Mouse (Mus musculus): ENCODE measurements around the gene Pbdc1.
A peak's percentile ranks its signal among the peaks of the same experiment; 100 is the strongest.
"Not testable (repeated sequence)": the region's sequence is repeated elsewhere in the genome, so short reads cannot be mapped to it uniquely, and the experiment has no call there.

Pbdc1 gene

DNA sequence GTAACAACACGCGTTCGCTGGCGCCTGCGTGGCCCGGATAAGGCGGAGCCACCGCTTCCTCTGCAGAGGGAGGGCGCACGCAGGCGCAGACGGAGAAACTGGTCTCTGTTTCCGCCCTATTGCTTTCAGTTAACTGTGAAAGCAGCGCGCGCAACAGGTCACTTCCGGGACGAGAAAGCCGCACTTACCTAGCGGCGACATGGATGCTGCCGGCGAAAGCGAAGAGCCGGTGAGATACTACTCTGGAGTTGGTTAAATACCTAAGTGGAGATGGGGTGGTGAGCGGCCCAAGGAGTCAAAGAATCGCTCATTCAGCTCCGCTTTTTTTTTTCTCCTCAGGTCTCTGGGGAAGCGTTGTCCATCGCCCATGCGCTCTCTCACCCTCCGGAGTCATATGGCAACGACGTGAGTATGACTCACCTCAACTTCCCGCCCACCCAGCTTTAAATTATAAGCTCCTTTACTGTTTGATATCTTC is at the start of gene Pbdc1:
TSS of gene Pbdc1 (plus strand) at position 142 of the 478 bp plus-strand sequence.
- peak; percentile 83 to 95 for DNase-seq

DNA sequence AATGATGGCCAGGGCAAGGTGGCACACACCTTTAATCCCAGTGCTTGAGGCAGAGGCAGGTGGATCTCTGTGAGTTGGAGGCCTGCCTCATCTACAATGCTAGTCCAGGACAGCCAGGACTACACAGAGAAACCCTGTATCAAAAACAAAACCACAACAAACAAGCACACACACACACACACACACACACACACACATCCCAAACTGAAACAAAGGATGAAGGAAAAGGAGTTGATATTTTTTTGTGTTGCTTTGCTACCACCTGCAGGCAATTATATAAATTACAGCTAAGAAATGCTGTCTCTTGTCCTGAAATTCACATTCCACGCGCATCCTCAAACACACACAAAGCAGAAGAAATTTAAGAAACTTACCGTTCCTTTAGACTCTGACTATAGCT is 41.9 kb upstream of the Pbdc1 start:
- DNase-seq, result no peak

DNA sequence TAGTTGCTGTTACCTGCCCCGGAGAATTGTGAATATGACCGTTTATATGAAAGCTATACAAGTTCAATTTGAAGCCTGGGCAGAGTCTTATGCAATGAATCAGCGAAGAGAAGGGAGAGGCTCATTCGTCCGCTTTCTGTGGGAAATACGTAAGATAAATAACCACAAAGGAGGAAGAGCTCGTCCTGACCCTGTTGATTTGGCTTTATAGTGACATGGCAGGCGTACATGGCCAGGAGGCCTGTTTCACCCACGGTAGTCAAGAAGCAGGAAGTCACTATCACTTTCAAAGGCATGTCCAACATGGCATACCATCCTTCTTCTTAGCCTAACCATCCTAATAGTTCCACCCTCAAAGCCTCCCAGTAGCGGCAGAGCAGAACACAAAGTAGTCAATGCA is 15.3 kb upstream of the Pbdc1 start:
- no peak for DNase-seq

DNA sequence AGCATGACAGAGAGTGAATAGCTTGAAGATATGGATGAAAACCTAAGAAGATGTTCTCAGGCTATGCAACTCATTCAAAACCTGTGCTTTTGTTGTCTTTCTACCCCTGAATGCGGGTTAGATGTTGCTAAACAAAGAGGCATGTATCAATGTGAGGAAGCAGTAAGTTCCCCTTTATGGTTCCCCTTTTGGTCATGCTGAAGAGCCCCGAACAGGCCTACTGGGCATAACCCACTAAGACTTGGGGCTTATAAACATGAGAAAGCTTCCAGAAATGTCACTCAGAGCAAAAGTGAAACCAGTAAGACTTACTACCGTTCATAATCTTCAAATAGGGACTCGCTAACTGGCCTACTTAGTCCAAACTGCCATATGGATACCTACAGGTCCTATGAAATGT is 14.8 kb upstream of the Pbdc1 start:
- no peak for DNase-seq

DNA sequence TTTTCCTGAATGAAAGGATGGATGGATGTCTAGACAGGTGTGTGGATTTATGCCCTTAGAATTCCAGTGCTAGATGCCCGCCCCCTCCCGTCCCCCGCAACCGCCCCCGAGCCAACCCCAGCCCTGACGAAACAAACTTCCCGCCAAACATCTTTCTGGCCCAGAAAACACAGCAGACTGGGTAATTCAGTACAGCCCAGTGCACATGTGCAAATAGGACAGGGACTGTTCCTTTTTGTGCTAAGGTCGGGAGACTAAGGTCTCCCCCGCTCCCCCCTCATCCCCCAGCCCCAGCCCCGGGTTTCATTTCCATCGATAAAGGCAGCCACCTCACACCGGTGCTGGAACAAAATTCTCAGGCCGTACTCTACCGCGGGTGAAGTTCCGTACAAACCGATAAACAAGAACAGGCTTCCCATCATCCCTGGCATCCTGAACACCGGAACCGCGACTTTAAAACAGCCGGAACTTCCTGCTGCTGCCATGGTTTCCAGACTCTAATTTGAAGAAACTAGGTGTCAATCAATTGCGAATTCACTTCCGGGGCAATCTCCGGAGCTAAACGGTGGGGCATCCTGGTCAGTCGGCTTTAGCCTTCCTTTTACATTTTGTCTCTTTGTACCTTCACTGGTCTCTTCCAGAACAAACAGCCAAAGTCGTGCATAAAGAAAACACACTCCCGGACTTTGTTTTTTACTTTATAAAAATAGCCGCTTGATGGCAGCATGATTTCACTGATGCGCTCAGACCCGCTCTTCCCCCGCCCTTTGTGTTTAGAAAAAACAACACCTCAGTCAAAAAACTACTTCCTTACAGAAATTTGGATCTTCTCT is 9.7 kb upstream of the Pbdc1 start:
- DNase-seq, result peak; percentile 43 to 75

DNA sequence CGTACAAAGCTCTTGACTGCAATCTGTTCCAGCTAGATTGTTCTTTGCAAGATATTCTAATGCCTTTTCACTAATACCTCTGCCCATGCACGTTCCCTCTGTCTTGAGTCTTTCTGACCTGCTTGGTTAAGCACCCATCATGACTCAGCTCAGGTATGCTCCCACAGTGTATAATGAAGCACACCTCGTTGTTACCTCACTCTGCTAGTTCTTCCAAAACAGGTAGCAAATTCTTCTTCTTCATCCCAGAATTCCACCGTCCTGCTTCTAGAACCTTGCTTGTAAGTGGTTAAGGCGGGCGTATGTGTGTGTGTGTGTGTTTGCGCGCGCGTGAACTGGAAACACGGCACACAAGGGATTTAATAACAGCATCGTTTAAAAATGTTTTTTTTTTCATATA is 405 bp upstream of the Pbdc1 start:
- no peak for DNase-seq

DNA sequence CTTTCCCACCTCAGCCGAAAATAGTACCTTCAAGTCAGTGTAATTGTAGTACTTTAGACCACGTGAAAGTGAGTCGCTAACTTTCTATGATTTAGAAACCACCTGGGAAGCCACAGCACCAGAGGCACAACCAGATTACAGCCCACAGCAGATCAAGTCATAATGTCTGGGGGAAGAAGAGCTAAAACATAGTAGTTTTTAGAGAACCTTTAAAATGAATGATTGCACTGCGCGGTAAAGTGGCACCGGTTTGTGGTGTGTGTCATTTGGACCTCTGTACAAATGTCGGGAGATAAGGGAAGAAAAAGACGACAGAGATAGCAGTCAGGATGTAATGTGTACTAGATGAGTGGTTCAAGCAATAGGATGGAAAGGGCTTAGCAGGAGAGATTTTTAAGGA is 540 bp downstream of the Pbdc1 start:
- DNase-seq, result no peak

DNA sequence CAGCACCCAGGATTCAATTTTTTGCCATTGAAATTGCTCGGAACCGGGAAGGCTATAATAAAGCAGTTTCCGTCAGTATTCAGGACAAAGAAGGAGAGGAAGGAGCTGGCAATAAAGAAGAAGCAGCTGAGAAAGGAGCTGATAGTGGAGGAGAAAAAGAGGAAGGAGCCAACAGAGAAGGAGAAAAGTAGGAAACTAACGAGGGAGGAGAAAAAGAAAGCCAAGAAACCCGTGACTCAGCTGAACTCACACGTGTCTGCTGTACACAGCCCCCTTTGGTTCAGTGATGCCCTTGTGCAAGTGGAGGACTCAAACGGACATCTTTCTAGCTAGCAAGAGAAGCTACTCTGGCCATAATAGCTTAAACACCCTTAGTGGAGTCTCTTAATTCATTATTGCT is 3.5 kb downstream of the Pbdc1 start:
- not testable (repeated sequence) for DNase-seq

DNA sequence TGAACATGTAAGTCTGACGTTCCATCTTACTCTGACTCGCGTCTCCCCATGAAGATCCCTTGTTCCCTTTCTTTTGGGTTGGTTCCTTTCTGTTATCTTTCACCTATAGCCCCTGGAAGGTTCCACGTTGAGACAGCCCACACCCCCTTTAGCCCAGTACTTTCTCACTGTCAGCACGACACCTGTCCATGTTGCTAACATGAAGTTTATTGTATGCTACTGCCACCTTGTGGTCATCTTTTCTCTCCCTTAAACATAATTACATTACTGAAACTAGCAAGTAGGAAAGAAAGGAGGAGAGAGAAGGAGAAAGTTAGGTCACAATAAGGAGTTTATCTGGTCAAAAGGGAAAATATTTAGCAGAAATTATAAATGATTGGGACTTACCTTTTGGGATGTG is 24.6 kb downstream of the Pbdc1 start:
- no peak for DNase-seq

DNA sequence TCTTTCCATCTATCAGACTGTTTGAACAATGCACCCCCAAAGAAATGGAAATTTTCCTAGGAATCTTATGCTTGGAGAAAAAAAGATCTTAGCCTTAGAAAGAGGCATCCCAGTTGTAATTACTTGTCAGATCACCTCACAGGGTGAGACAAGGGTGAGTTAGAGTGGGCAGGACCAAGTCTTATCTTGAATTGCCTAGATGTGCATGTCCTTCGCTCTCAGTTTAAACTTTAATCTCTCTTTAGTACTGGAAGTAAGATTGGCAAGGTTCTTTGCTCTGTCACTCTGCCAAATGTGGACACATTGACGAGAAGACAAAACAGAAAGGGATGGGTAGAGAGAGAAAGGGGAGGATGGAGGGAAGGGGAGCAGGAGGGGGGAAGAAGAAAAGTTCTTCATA is 35.4 kb downstream of the Pbdc1 start:
- no peak for DNase-seq

DNA sequence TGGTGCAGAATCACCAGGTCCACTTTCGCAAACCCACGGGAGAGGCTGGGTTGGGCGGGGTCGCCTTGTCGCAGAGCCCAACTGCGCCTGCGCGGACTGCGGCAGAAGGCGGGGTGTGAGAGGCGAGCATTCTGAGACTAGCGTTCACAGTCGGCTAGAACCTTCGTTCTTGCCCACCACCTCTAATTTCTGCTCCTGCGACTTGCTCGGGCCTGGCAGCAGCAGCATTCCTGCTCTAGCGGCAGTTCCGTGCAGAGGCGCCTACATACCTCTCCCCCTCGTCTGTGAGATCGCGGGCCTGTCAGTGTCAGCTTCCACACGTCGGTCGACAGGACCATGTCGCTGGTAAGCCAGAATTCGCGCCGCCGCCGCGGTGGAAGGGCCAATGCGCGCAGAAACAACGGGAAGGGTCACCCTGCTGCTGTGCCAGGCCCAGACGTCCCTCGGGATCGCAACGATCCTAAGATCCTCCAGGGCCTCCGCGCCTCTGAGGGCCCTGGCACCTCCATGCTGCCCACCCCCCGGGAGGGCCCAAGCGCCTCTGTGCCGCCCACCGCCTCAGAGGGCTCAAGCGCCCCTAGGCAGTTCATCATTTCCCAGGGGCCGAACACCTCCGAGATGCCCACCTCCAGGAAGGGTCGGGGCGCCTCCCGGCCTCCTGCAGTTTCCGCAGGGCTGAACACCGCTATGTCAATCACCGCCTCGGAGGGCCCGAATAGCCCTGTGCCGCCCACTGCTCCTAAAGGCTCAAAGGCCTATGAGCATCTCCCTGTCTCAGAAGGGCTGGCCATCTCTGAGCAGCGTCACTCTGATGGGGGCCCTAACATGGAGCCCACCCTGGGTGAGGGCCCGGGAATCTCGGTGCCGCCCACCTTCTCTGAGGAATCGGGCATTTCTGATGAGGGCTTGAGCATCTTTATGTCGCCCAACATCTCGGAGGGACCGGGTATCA is 41.0 kb downstream of the Pbdc1 start, which contains the start of gene Magee1:
TSS of gene Magee1 (plus strand) at position 104 of the 952 bp plus-strand sequence.
- DNase-seq, result peak; percentile 69 to 74

DNA sequence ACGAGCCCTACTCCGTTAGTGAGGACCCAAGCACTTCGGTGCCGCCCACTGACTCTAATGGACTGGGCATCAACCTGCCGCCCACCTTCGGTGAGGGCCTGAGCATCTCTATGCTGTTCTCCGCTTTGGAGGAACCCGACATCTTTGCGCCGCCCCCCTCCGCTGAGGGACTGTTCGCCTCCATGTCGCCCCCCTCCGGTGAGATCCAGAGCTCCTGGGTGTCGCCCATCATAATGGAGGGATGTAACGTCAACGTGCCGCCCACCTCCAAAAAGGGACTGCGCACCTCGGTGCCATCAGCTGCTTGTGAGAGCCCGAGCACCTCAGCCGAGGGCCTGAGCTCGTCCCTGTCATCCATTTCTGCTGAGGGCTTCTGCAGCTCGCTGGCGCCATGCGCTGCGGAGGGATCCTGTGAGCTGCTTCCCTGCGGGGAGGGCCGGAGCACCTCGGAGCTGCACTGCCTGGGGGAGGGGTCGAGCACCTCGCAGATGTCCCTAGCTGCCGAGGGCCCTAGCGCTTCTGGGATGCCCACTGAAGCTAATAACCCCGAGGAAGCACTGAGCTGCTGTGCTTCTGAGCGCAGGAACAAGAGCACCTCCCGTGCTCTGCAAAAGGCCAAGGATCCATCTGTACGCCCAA is 41.8 kb downstream of the Pbdc1 start:
- peak; percentile 79 to 80 for DNase-seq

DNA sequence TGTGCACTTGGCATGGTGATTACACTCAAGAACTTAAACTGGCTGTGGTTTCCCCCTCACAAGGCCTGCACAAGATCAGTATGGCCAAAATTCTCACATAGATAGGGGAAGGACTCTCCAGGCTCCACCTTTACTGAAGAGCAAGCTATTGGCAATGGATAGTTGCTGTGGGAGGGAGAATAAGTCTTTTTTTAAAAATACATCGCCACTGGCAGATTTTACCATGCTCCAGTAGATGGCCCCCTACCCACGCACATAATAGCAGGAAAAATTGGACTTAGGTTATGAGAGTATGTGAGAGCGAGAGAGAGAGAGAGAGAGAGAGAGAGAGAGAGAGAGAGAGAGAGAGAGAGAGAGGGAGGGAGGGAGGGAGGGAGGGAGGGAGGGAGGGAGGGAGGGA is 45.3 kb downstream of the Pbdc1 start:
- DNase-seq, result no peak

DNA sequence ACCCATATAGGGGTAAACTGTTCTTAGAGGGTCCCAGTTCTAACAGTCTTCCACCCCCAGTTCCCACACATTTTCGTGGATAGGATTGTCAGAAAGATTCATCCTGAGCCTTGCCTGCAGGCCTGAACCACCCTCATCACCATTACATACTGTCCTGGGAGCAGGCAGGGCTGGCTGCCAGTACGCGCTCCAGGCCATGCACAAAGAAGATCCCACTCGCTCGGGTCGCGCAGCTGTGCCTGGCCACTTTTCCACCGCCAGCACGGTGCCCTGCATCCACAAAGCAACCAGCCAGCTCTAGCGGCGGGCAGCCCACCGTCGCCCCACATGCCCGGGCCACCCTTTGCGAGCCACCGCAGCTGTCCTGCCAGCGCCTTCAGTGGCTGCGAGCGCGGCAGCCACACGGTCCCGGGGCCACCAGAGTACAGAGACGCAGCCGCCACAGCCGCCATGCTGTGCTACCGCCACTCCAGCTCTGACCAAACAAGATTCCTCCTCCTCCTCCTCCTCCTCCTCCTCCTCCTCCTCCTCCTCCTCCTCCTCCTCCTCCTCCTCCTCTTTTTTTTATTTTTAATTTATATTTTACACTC is 72.4 kb downstream of the Pbdc1 start:
- DNase-seq, result no peak

DNA sequence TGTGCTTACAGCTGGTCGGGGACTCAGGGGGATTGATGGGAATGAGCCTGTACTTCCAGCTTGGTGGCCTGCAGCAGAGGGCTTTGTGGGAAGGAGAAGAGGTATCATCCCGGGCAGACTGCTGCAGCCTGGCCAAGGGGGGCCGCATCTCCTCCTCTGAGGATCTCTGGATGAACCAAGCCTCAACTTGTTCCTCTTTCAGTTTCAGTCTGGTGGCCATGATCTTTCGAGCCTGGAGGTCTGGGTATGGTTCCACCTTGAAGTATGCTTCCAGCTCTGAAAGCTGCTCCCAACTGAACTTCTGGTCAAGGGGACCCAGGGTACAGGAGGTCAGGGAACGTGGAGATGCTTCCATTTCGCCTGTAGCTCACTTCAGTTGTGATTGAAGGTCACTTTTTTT is 85.5 kb downstream of the Pbdc1 start:
- DNase-seq, result not testable (repeated sequence)
